ENCODE assay signal across 8 mouse cellular contexts in the genomic region with DNA sequence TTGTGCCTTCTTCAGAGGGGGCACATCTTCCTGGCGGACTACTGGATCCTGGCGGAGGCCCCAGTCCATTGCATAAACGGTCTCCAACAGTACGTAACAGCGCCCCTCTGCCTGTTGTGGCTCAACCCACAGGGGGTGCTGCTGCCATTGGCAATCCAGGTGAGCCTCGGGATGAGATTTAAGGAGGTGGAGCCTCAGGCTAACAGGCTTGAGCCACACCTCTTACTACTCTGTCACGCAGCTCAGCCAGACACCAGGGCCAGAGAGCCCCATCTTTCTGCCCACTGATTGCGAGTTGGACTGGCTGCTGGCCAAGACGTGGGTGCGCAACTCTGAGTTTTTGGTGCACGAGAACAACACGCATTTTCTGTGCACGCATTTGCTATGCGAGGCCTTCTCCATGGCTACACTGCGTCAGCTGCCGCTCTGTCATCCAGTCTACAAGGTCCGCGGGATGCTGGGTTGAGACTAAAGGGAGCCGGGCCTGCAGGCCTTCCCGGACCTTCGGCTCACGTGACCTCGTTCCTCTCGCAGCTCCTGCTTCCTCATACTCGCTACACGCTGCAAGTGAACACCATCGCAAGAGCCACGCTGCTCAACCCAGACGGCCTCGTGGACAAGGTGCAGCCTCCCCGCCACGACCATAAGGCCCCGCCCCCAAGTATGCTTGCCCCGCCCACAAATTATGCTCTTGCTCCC. TPM values are rescaled to one million over a fixed set of nuclear protein-coding genes. Genes with fewer than 3 reads are reported as not detected.
A peak's percentile ranks its signal among the peaks of the same experiment; 100 is the strongest.
DNase-seq lines count a peak whose midpoint lies in the region; ATAC-seq and TF ChIP-seq lines count a peak whose summit lies in the region.

No protein-coding gene starts in this region.

- TF ChIP-seq POLR2A in MEL (IDR thresholded peaks at IDR 0.05; ENCODE audit: control insufficient read depth in 1 of 2, insufficient read depth in 1 of 2, low read depth in 1 of 2, low read length in 2 of 2, poor library complexity in 1 of 2): no peak

- H3K36me3 ChIP-seq in MEL (ENCODE audit: control insufficient read depth in 1 of 2, insufficient read depth in 2 of 2, low read length in 2 of 2): no peaks in the 10 kb centered on the region
- H3K36me3 ChIP-seq in forebrain, embryonic 11.5 days (ENCODE audit: control insufficient read depth, insufficient read depth, low read length): no peaks in the 10 kb centered on the region
- no peaks in the 10 kb centered on the region for H3K36me3 ChIP-seq in hindbrain, embryonic 12.5 days
- H3K36me3 ChIP-seq in lung, embryonic 16.5 days (ENCODE audit: control insufficient read depth, insufficient read depth, low read length): no peaks in the 10 kb centered on the region

- no peak; the same call in 1 of the 2 replicates for TF ChIP-seq RAD21 in MEL (IDR thresholded peaks at IDR 0.05; ENCODE audit: low read depth, low read length)

- TF ChIP-seq EP300 in MEL (IDR thresholded peaks at IDR 0.05; ENCODE audit: low read depth in 1 of 2, low read length in 2 of 2): no peak

- H3K27me3 ChIP-seq in MEL (ENCODE audit: control insufficient read depth in 1 of 2, insufficient read depth in 2 of 2, low read length in 2 of 2): peaks cover 7 to 23% of the 10 kb centered on the region in 2 experiments
- peaks cover 2% of the 10 kb centered on the region; the same call in 1 of the 2 replicates for H3K27me3 ChIP-seq in forebrain, embryonic 11.5 days (ENCODE audit: control insufficient read depth, insufficient read depth, low read length)
- H3K27me3 ChIP-seq in hindbrain, embryonic 12.5 days: peaks cover 26% of the 10 kb centered on the region
- no peaks in the 10 kb centered on the region for H3K27me3 ChIP-seq in lung, embryonic 16.5 days (ENCODE audit: control insufficient read depth, insufficient read depth, low read depth, low read length)

- WGBS in forebrain, embryonic 11.5 days: 2% methylated on average over 34 of the region's 34 CpGs
- WGBS in hindbrain, embryonic 12.5 days: 1% methylated on average over 34 of the region's 34 CpGs
- WGBS in lung, embryonic 16.5 days: under 1% methylated on average over 34 of the region's 34 CpGs

- H3K4me1 ChIP-seq in MEL (ENCODE audit: control insufficient read depth in 1 of 2, insufficient read depth in 2 of 2, low read length in 2 of 2): peaks cover 2 to 17% of the 10 kb centered on the region in 2 experiments; a peak in 3 of 4 replicates
- H3K4me1 ChIP-seq in brown adipose tissue, adult 24 weeks (ENCODE audit: control insufficient read depth, insufficient read depth, insufficient read length, low read length): peaks cover 3% of the 10 kb centered on the region; the same call in 1 of the 2 replicates
- no peaks in the 10 kb centered on the region for H3K4me1 ChIP-seq in forebrain, embryonic 11.5 days (replicated peaks; ENCODE audit: control insufficient read depth, insufficient read depth, low read length)
- peaks cover 13% of the 10 kb centered on the region; the same call in 1 of the 2 replicates for H3K4me1 ChIP-seq in hindbrain, embryonic 12.5 days
- H3K4me1 ChIP-seq in lung, embryonic 16.5 days (replicated peaks; ENCODE audit: control insufficient read depth, insufficient read depth, low read length): peaks cover 5% of the 10 kb centered on the region; the same call in 1 of the 2 replicates

- peak; percentile 53; the same call in 1 of the 2 replicates for ATAC-seq in forebrain, embryonic 11.5 days (replicated peaks; ENCODE audit: low FRiP score)
- ATAC-seq in hindbrain, embryonic 12.5 days (ENCODE audit: low FRiP score): peak; percentile 67
- ATAC-seq in lung, embryonic 16.5 days (ENCODE audit: low read depth): peak; percentile 83

- DNase-seq in MEL (ENCODE audit: low read depth, low spot score): peak; percentile 71
- DNase-seq in forebrain, embryonic 11.5 days (ENCODE audit: low spot score): peak; percentile 74
- DNase-seq in layer of hippocampus, postnatal 10 days (ENCODE audit: low spot score in 2 of 2): peak; percentile 73 to 80
- peak; percentile 72 for DNase-seq in retina, embryonic 14.5 days (ENCODE audit: low spot score)
- DNase-seq in c-Kit-positive CD71-positive TER-119-positive erythroid progenitor cells, embryonic 14.5 days (ENCODE audit: low spot score): no peak

- H3K27ac ChIP-seq in MEL (ENCODE audit: control insufficient read depth, low read depth, low read length): no peak overlapping the region
- H3K27ac ChIP-seq in brown adipose tissue, adult 24 weeks (replicated peaks; ENCODE audit: low read depth, low read length): no peak overlapping the region
- no peak overlapping the region for H3K27ac ChIP-seq in forebrain, embryonic 11.5 days (ENCODE audit: low read depth, low read length)
- H3K27ac ChIP-seq in hindbrain, embryonic 12.5 days: no peak overlapping the region
- peak overlapping the region; percentile 26; the same call in 1 of the 2 replicates for H3K27ac ChIP-seq in lung, embryonic 16.5 days (ENCODE audit: low read length)

- TF ChIP-seq CTCF in MEL (IDR thresholded peaks at IDR 0.05 in 2 of 3, conservative IDR thresholded peaks at IDR 0.05 in 1 of 3; ENCODE audit: control insufficient read depth in 1 of 3, insufficient read depth in 1 of 3, low read depth in 2 of 3, low read length in 3 of 3, poor library complexity in 1 of 3, severe bottlenecking in 1 of 3): peak in 2 of 3 experiments; percentile 28 to 32; a peak in 3 of 6 replicates

- H3K9me3 ChIP-seq in MEL (replicated peaks; ENCODE audit: insufficient read depth, low read length): no peaks in the 10 kb centered on the region
- H3K9me3 ChIP-seq in forebrain, embryonic 11.5 days (ENCODE audit: control insufficient read depth, low read length): no peaks in the 10 kb centered on the region
- no peaks in the 10 kb centered on the region for H3K9me3 ChIP-seq in hindbrain, embryonic 12.5 days (replicated peaks)
- no peaks in the 10 kb centered on the region for H3K9me3 ChIP-seq in lung, embryonic 16.5 days (ENCODE audit: control insufficient read depth, low read length)

- H3K4me2 ChIP-seq in forebrain, embryonic 11.5 days (ENCODE audit: low read depth, low read length, severe bottlenecking): peak overlapping the region; percentile 52
- H3K4me2 ChIP-seq in hindbrain, embryonic 12.5 days (replicated peaks): peak overlapping the region; percentile 67
- H3K4me2 ChIP-seq in lung, embryonic 16.5 days (ENCODE audit: low read depth, low read length): peak overlapping the region; percentile 95

- H3K9ac ChIP-seq in MEL (ENCODE audit: control insufficient read depth, low read depth, low read length, poor library complexity, severe bottlenecking): peak overlapping the region; percentile 15; the same call in 1 of the 2 replicates
- peak overlapping the region; percentile 33 for H3K9ac ChIP-seq in forebrain, embryonic 11.5 days (ENCODE audit: low read length)
- peak overlapping the region; percentile 49 for H3K9ac ChIP-seq in hindbrain, embryonic 12.5 days
- H3K9ac ChIP-seq in lung, embryonic 16.5 days (ENCODE audit: low read length): peak overlapping the region; percentile 60

- H3K79me2 ChIP-seq in MEL (ENCODE audit: control insufficient read depth, insufficient read depth, low read length, poor library complexity): no peaks in the 10 kb centered on the region

- peak overlapping the region; percentile 32 to 45 for H3K4me3 ChIP-seq in MEL (ENCODE audit: control insufficient read depth in 1 of 2, insufficient read depth in 1 of 2, low read depth in 2 of 2, low read length in 2 of 2)
- peak overlapping the region; percentile 50 for H3K4me3 ChIP-seq in brown adipose tissue, adult 24 weeks (ENCODE audit: insufficient read depth, low read depth, low read length)
- H3K4me3 ChIP-seq in forebrain, embryonic 11.5 days (ENCODE audit: low read depth, low read length): peak overlapping the region; percentile 39
- peak overlapping the region; percentile 44 for H3K4me3 ChIP-seq in hindbrain, embryonic 12.5 days
- peak overlapping the region; percentile 59 for H3K4me3 ChIP-seq in lung, embryonic 16.5 days (ENCODE audit: low read length)

RNA-seq across cellular contexts. Expression of gene Aloxe3, which starts 8.4 kb away (rescaled TPM):
- total RNA-seq in MEL (2012; rRNA removed): not detected in 2 replicates
- under 1 TPM in 1 of 2 experiments, not detected in 1; 0.13 TPM for polyA plus RNA-seq in MEL (2012; ENCODE audit: insufficient read depth in 1 of 2, insufficient read length in 2 of 2, low read depth in 1 of 2, low replicate concordance in 2 of 2, missing spikeins in 1 of 2)
- polyA plus RNA-seq in brown adipose tissue, adult 24 weeks (2012; ENCODE audit: insufficient read depth, insufficient read length, missing spikeins): not detected in 2 replicates
- polyA plus RNA-seq in forebrain, embryonic 11.5 days (2014; fragmentation: Nextera tagmentation; extraction: Ambion mirVana): not detected in 2 replicates
- 0.41 and 0.65 TPM in 2 replicates for polyA plus RNA-seq in hindbrain, embryonic 12.5 days (2016; fragmentation: Nextera tagmentation; extraction: Ambion mirVana)
- total RNA-seq in layer of hippocampus, postnatal 10 days (2021): 1 to 10 TPM; 5.8 to 6.6 TPM
- polyA plus RNA-seq in lung, embryonic 16.5 days (2015; fragmentation: Nextera tagmentation; extraction: Ambion mirVana): 0.24 and 0.31 TPM in 2 replicates

RNA-seq across cellular contexts. Expression of gene 9130213A22Rik, which starts 11.7 kb away (rescaled TPM):
- total RNA-seq in MEL (2012; rRNA removed): 0.08 TPM in 1 of 2 replicates, not detected in the other
- under 1 TPM in 1 of 2 experiments, not detected in 1; 0.26 TPM for polyA plus RNA-seq in MEL (2012; ENCODE audit: insufficient read depth in 1 of 2, insufficient read length in 2 of 2, low read depth in 1 of 2, low replicate concordance in 2 of 2, missing spikeins in 1 of 2)
- 0.87 TPM in 1 of 2 replicates, not detected in the other for polyA plus RNA-seq in brown adipose tissue, adult 24 weeks (2012; ENCODE audit: insufficient read depth, insufficient read length, missing spikeins)
- 0.39 TPM in 1 of 2 replicates, not detected in the other for polyA plus RNA-seq in forebrain, embryonic 11.5 days (2014; fragmentation: Nextera tagmentation; extraction: Ambion mirVana)
- 0.26 and 0.29 TPM in 2 replicates for polyA plus RNA-seq in hindbrain, embryonic 12.5 days (2016; fragmentation: Nextera tagmentation; extraction: Ambion mirVana)
- under 1 TPM; 0.59 to 0.89 TPM for total RNA-seq in layer of hippocampus, postnatal 10 days (2021)
- polyA plus RNA-seq in lung, embryonic 16.5 days (2015; fragmentation: Nextera tagmentation; extraction: Ambion mirVana): 0.36 and 0.44 TPM in 2 replicates

RNA-seq across cellular contexts. Expression of gene Hes7, which starts 13.9 kb away (rescaled TPM):
- 0.08 TPM in 1 of 2 replicates, not detected in the other for total RNA-seq in MEL (2012; rRNA removed)
- polyA plus RNA-seq in MEL (2012; ENCODE audit: insufficient read depth in 1 of 2, insufficient read length in 2 of 2, low read depth in 1 of 2, low replicate concordance in 2 of 2, missing spikeins in 1 of 2): 1 to 10 TPM in 1 of 2 experiments, not detected in 1; 1.4 TPM
- polyA plus RNA-seq in brown adipose tissue, adult 24 weeks (2012; ENCODE audit: insufficient read depth, insufficient read length, missing spikeins): not detected in 2 replicates
- 0.11 and 0.24 TPM in 2 replicates for polyA plus RNA-seq in forebrain, embryonic 11.5 days (2014; fragmentation: Nextera tagmentation; extraction: Ambion mirVana)
- polyA plus RNA-seq in hindbrain, embryonic 12.5 days (2016; fragmentation: Nextera tagmentation; extraction: Ambion mirVana): 0.25 and 0.49 TPM in 2 replicates
- total RNA-seq in layer of hippocampus, postnatal 10 days (2021): under 1 TPM; 0.54 to 0.96 TPM
- 0.38 and 0.43 TPM in 2 replicates for polyA plus RNA-seq in lung, embryonic 16.5 days (2015; fragmentation: Nextera tagmentation; extraction: Ambion mirVana)

RNA-seq across cellular contexts. Expression of gene Alox12b, which starts 22.7 kb away (rescaled TPM):
- total RNA-seq in MEL (2012; rRNA removed): not detected in 2 replicates
- not detected for polyA plus RNA-seq in MEL (2012; ENCODE audit: insufficient read depth in 1 of 2, insufficient read length in 2 of 2, low read depth in 1 of 2, low replicate concordance in 2 of 2, missing spikeins in 1 of 2)
- polyA plus RNA-seq in brown adipose tissue, adult 24 weeks (2012; ENCODE audit: insufficient read depth, insufficient read length, missing spikeins): not detected in 2 replicates
- 0.08 TPM in 1 of 2 replicates, not detected in the other for polyA plus RNA-seq in forebrain, embryonic 11.5 days (2014; fragmentation: Nextera tagmentation; extraction: Ambion mirVana)
- polyA plus RNA-seq in hindbrain, embryonic 12.5 days (2016; fragmentation: Nextera tagmentation; extraction: Ambion mirVana): 0.12 TPM in 2 replicates
- total RNA-seq in layer of hippocampus, postnatal 10 days (2021): under 1 TPM; 0.27 to 0.31 TPM
- polyA plus RNA-seq in lung, embryonic 16.5 days (2015; fragmentation: Nextera tagmentation; extraction: Ambion mirVana): 0.33 TPM in 1 of 2 replicates, not detected in the other

RNA-seq across cellular contexts. Expression of gene Per1, which starts 39.1 kb away (rescaled TPM):
- 4.5 and 5.6 TPM in 2 replicates for total RNA-seq in MEL (2012; rRNA removed)
- polyA plus RNA-seq in MEL (2012; ENCODE audit: insufficient read depth in 1 of 2, insufficient read length in 2 of 2, low read depth in 1 of 2, low replicate concordance in 2 of 2, missing spikeins in 1 of 2): 10 to 100 TPM in 1 of 2 experiments, not detected in 1; 34.9 TPM
- polyA plus RNA-seq in brown adipose tissue, adult 24 weeks (2012; ENCODE audit: insufficient read depth, insufficient read length, missing spikeins): 7.9 and 15.6 TPM in 2 replicates
- 8.2 and 10.0 TPM in 2 replicates for polyA plus RNA-seq in forebrain, embryonic 11.5 days (2014; fragmentation: Nextera tagmentation; extraction: Ambion mirVana)
- 9.8 and 11.6 TPM in 2 replicates for polyA plus RNA-seq in hindbrain, embryonic 12.5 days (2016; fragmentation: Nextera tagmentation; extraction: Ambion mirVana)
- 10 to 100 TPM; 54.4 to 67.2 TPM for total RNA-seq in layer of hippocampus, postnatal 10 days (2021)
- polyA plus RNA-seq in lung, embryonic 16.5 days (2015; fragmentation: Nextera tagmentation; extraction: Ambion mirVana): 31.1 and 32.4 TPM in 2 replicates
